Mouse (Mus musculus) lung, postnatal 0 days (tissue): ENCODE results near the gene Tuba3a.

ENCODE experiments used
- CTCF ChIP-seq: IDR thresholded peaks from 2 replicates; pipeline ENCODE4 v1.5.1; 2016; ENCODE audit warnings: antibody characterized with exemption, mild to moderate bottlenecking
- EP300 ChIP-seq: IDR thresholded peaks from 2 replicates; pipeline ENCODE4 v1.6.1; 2016; ENCODE audit warnings: antibody characterized with exemption, mild to moderate bottlenecking, control low read depth

DNA sequence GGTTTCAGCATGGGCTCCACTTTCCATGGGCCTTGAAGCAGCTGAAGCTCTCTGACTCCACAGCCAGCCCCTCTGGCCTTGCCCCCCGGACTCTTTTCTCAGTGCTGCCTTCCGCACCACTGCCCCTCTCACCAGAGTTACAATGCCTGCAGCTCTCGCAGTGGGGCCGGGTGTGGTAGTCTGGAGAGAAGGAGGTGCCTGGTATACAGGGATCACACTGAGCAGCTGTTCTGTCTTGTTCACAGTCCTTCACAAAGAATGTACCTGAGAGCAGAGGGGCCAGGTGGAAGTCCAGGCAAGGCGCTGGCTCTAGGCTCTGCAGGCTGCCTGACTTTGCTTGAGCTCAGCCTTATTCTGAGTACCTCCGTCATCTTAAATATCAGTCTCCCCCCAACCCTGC lies 49.5 kb downstream of the Tuba3a start:
- TF ChIP-seq EP300 (no peak), CTCF (no peak)
